Mouse (Mus musculus) E14TG2a.4 (cell line): ENCODE measurements at regions not wholly inside any gene's neighbourhood (a gene's known extent, or its start where the extent isn't known, plus 50 kb on each side); places are given as distances from the start of the nearest gene placed in this dataset.

Experiments used
- H3K27me3 ChIP-seq: 2 replicates; pipeline ENCODE4 v1.6.1; 2014; ENCODE audit warnings: low read length, control low read depth; ENCODE audit not compliant: insufficient read depth
- H3K36me3 ChIP-seq: 2 replicates; pipeline ENCODE4 v1.6.1; 2014; ENCODE audit warnings: low read length, control low read depth; ENCODE audit not compliant: insufficient read depth
- H3K4me1 ChIP-seq: replicated peaks from 2 replicates; pipeline ENCODE4 v1.6.1; 2014; ENCODE audit warnings: low read depth, low read length, control low read depth
- H3K4me3 ChIP-seq: replicated peaks from 2 replicates; pipeline ENCODE4 v1.5.1; 2014; ENCODE audit warnings: mild to moderate bottlenecking, low read length
- H3K9me3 ChIP-seq: 2 replicates; pipeline ENCODE4 v1.6.1; 2014; ENCODE audit warnings: low read length, control low read depth
- CTCF ChIP-seq: conservative IDR thresholded peaks from 2 replicates; pipeline ENCODE4 v1.5.1; 2014; ENCODE audit warnings: low read length
- NANOG ChIP-seq: IDR thresholded peaks from 2 replicates; pipeline ENCODE4 v1.6.1; 2014; ENCODE audit warnings: borderline replicate concordance, low read length, mixed read lengths
- POU5F1 ChIP-seq: IDR thresholded peaks from 2 replicates; pipeline ENCODE4 v1.6.1; 2014; ENCODE audit warnings: low read length, borderline replicate concordance

DNA sequence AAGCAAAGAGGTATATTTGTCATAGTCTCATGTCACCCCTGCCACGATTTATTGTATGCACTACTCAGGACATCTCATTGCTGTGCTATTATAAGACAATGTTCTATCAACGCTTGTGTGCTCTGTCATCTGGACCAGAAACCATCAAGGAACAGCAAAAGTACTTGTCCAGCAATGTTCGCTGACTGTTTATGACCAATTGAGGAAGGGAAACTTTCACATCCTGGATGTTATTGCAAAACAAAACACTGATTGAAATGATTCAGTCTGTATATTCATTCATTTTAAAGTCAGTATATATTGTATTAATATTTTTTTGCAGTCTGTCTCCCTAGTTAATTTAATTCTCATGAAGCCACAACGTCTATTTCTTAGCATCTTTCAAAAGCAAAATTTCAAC is 244.5 kb upstream of the Tyrp1 start:
- Histone ChIP-seq H3K4me3 (no peak overlapping the region), H3K36me3 (no peaks in the 10 kb centered on the region), H3K4me1 (no peaks in the 10 kb centered on the region), H3K9me3 (peaks cover 22% of the 10 kb centered on the region), H3K27me3 (no peaks in the 10 kb centered on the region)
- no peak for TF ChIP-seq CTCF
- no peak for TF ChIP-seq NANOG
- no peak for TF ChIP-seq POU5F1

DNA sequence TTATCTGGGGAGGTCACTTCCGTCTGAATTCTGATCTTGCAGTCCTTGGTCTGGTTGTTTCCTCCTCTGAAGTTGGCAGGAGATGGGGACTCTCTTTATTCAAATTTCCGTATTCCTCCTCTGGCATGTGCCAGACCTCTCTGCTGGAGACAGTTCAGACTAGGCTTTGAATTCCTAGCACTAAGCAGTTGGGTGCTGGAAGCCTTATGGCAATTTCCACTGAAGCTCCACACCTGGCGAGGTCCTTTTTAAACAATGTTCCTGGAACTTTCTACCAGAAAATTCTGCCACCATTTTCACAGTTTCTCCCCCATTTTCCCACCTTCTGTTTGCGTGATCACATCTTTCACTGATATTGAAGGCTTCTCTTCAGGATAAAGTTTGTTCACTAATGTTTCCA is 205.7 kb upstream of the Tyrp1 start:
- no peak for TF ChIP-seq NANOG
- TF ChIP-seq CTCF, result no peak
- TF ChIP-seq POU5F1, result no peak
- H3K36me3 ChIP-seq, result no peaks in the 10 kb centered on the region
- H3K4me1 ChIP-seq, result no peaks in the 10 kb centered on the region
- H3K27me3 ChIP-seq, result no peaks in the 10 kb centered on the region
- peaks cover 13% of the 10 kb centered on the region for H3K9me3 ChIP-seq
- no peak overlapping the region for H3K4me3 ChIP-seq

DNA sequence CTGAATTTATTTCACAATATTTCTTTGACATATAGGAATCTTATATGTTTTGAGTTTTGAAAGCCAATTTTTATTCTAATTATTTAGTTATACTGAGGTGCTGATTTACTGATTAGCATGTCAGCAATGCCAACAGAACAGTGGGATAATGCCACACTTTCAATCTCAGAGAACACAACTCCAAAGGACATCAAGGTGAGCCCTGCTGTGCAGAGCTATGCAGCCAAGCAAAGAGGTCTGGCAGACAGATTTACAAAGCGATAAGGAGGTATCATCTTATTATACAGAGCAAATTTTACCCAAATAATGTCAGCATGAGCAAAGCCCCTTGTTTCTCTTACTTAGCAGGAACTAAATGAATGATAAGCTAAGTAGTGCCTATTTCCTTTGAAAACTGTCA is 204.7 kb upstream of the Tyrp1 start:
- peaks cover 7% of the 10 kb centered on the region for H3K9me3 ChIP-seq
- no peak overlapping the region for H3K4me3 ChIP-seq
- TF ChIP-seq NANOG (no peak), POU5F1 (no peak), CTCF (no peak)
- no peaks in the 10 kb centered on the region for H3K27me3 ChIP-seq
- no peaks in the 10 kb centered on the region for H3K36me3 ChIP-seq
- H3K4me1 ChIP-seq, result no peaks in the 10 kb centered on the region

DNA sequence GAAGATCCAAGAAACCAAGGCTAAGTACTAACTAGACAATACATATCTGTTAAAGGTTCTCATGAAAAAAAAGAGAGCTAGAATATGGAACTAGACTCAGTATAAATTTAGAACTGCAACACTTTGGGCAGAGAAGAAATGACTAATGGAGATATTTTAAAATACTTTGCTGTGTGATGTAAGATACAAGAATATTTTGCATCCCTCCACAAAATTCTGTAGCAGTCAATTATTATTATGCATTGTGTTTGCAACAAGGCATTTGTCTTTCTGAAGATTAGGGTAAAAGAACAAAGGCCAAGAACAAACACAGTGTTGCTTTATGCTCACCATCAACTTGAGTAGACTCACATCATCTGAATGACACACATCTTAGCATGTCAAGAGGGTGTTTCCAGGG is 203.7 kb upstream of the Tyrp1 start:
- Histone ChIP-seq H3K4me1 (no peaks in the 10 kb centered on the region), H3K9me3 (no peaks in the 10 kb centered on the region), H3K36me3 (no peaks in the 10 kb centered on the region), H3K4me3 (no peak overlapping the region), H3K27me3 (no peaks in the 10 kb centered on the region)
- TF ChIP-seq CTCF (no peak), NANOG (no peak), POU5F1 (no peak)

DNA sequence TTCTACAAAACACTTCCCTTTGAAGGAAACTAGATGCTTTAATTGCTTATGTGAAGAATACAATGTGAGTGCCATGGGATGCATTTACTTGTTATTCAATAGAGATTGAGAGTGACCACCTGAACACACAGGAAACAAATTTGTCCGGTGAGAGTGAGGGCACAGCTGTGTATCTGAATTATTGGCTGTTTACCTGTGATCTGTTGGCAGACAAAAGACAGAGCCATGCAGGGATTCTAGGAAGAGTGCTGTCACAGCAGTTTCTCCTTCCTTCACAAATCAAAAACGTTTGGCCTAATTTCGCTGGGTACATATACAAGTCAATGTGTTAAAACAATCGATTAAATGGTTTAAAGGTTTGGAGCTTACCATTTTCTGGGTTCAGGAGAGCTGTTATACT is 202.9 kb upstream of the Tyrp1 start:
- H3K4me1 ChIP-seq, result no peaks in the 10 kb centered on the region
- no peaks in the 10 kb centered on the region for H3K27me3 ChIP-seq
- TF ChIP-seq NANOG (no peak), POU5F1 (no peak), CTCF (no peak)
- H3K36me3 ChIP-seq, result no peaks in the 10 kb centered on the region
- no peaks in the 10 kb centered on the region for H3K9me3 ChIP-seq
- no peak overlapping the region for H3K4me3 ChIP-seq

DNA sequence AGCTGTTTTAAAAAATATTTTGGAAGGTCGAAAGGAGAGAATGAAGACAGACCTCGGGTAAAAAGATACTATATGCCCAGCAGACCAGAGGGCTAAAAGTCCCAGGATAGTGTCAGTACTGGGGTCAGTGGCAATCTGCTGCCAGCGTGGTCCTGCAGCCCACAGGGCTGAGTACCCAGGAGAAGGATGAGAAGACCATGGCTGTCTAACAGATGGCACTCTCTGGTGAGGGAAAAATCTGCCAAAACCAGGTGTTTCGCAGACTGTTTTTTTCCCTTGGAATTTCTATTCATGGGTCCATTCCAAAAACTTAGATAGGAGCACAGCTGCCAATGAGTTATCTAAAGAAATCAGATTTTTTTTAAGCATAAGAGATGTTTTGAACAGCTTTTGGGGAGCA is 202.5 kb upstream of the Tyrp1 start:
- H3K27me3 ChIP-seq, result no peaks in the 10 kb centered on the region
- no peaks in the 10 kb centered on the region for H3K36me3 ChIP-seq
- no peaks in the 10 kb centered on the region for H3K9me3 ChIP-seq
- H3K4me3 ChIP-seq, result no peak overlapping the region
- TF ChIP-seq CTCF (no peak), POU5F1 (no peak), NANOG (no peak)
- no peaks in the 10 kb centered on the region for H3K4me1 ChIP-seq

DNA sequence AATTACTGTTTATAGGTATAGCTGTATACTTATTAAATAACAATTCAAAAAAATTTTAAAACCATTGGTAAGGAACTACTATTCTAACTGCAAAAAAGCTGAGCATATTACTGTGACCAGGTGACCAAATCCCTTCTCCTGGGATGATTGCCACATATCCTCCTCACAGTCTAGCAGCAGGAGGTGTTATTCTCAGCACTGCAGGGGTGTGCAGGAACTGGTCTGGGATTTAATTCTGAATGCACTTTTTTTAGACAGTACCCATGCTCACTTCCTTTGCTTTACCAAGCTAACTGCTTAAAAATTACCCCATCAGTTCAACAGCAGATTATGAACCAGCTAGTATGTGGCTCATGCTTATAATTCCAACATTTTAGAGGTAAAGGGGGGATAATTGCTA is 195.5 kb upstream of the Tyrp1 start:
- Histone ChIP-seq H3K4me1 (no peaks in the 10 kb centered on the region), H3K9me3 (no peaks in the 10 kb centered on the region), H3K36me3 (no peaks in the 10 kb centered on the region), H3K27me3 (no peaks in the 10 kb centered on the region), H3K4me3 (no peak overlapping the region)
- no peak for TF ChIP-seq POU5F1
- TF ChIP-seq CTCF, result no peak
- TF ChIP-seq NANOG, result no peak
